Mouse (Mus musculus) liver, adult 2 months (tissue): ENCODE measurements around the gene Gm47985. TPM values are rescaled to one million over a fixed set of nuclear protein-coding genes. Genes with fewer than 3 reads are reported as not detected.
A peak's percentile ranks its signal among the peaks of the same experiment; 100 is the strongest.
"Not testable (repeated sequence)": the region's sequence is repeated elsewhere in the genome, so short reads cannot be mapped to it uniquely, and the experiment has no call there.

Source experiments
- DNase-seq: peaks from one replicate; pipeline ENCODE4 v3.0.0-alpha.2; 2011; ENCODE audit warnings: low read depth, low spot score; ENCODE audit errors: extremely low read depth
- H3K27ac ChIP-seq: fragments of 200-500 bp; replicated peaks from 2 replicates; pipeline ENCODE4 v1.5.1; 2012; ENCODE audit warnings: low read depth, mild to moderate bottlenecking, control low read depth, inconsistent platforms, low read length; ENCODE audit not compliant: insufficient read depth
- H3K27me3 ChIP-seq: fragments of 200-500 bp; 2 replicates; pipeline ENCODE4 v1.6.1; 2012; ENCODE audit warnings: mild to moderate bottlenecking, moderate library complexity, low read length, inconsistent platforms; ENCODE audit not compliant: control insufficient read depth, insufficient read depth
- H3K36me3 ChIP-seq: fragments of 200-500 bp; 2 replicates; pipeline ENCODE4 v1.6.1; 2012; ENCODE audit warnings: low read length, inconsistent platforms; ENCODE audit not compliant: control insufficient read depth, insufficient read depth
- H3K4me1 ChIP-seq: fragments of 200-500 bp; 2 replicates; pipeline ENCODE4 v1.6.1; 2011; ENCODE audit warnings: low read length; ENCODE audit not compliant: control insufficient read depth, insufficient read depth
- H3K4me3 ChIP-seq: fragments of 200-500 bp; 2 replicates; pipeline ENCODE4 v1.5.1; 2011; ENCODE audit warnings: low read depth, mild to moderate bottlenecking, control low read depth, low read length, moderate library complexity; ENCODE audit not compliant: insufficient read depth
- H3K79me2 ChIP-seq: fragments of 200-500 bp; 2 replicates; pipeline ENCODE4 v1.6.1; 2012; ENCODE audit warnings: inconsistent platforms, mild to moderate bottlenecking, low read length, moderate library complexity; ENCODE audit not compliant: control insufficient read depth, insufficient read depth
- H3K9ac ChIP-seq: fragments of 200-500 bp; 2 replicates; pipeline ENCODE4 v1.6.1; 2012; ENCODE audit warnings: low read depth, mild to moderate bottlenecking, control low read depth, inconsistent platforms, low read length
- CTCF ChIP-seq: fragments of 200-500 bp; IDR thresholded peaks from 2 replicates; pipeline ENCODE4 v1.5.1; 2011; ENCODE audit warnings: low read depth, low read length, control low read depth
- POLR2A ChIP-seq: fragments of 200-500 bp; IDR thresholded peaks from 2 replicates; pipeline ENCODE4 v1.6.1; 2011; ENCODE audit warnings: low read length, control low read depth; ENCODE audit not compliant: insufficient read depth; ENCODE audit errors: extremely low read depth
- whole genome bisulfite sequencing: fragments of 180-500 bp; shearing (Covaris S2); methylation state at CpG from one replicate; pipeline ENCODE4 v1.1.7; 2018; 5-methylcytosine and 5-hydroxymethylcytosine counted together
- polyA plus RNA-seq: library from polyadenylated mRNA; depleted of rRNA; stranded (reverse); fragments of >200 nt; gene quantifications from 2 replicates; pipeline ENCODE4 v1.2.3, GENCODE M21; 2012
- total RNA-seq: library from RNA; depleted of rRNA; stranded (reverse); fragments of >200 nt; gene quantifications from 2 replicates; pipeline ENCODE4 v1.2.3, GENCODE M21; 2014

Gene Gm47985
- total and polyA plus RNA-seq, 2 experiments: not detected

DNA sequence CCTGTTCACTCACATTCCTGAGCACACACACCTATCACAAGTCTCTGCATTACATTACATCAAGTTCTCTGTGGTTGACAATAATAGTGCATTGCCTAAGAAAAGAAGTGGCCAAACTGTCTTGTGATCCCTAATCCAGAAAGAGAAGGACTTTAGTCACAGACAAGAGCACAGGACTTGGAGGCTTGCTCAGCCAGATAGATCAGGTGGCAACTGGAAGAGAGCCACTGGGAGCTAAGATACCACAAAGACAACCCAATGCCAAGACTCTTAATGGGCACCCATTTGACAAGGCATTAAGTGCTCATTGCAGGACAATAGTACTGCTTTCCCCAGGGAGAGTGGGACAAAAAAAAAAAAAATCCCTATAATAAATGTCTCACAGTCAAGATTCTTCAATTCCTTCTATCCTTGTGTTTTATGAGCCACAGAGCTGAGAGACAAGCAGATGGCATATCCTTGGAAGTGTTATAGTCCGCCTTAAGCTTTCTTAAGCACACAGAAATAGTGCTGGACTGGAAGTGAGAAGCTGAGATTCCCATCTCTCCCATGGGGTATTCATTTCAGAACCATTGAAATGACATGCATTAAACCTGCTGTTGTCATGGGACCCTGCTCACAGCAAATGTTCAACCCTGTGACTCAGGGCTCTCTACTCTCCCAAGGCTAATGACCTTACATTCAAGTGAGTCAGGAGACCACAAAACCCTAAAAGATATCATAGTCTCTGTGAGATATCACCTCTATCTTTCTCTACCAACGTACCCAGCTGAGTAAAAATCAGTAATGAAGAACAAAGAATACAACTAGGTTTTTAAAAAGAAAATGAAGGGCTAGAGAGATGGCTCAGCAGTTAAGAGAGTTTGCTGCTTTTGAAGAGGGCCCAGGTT, 10.5 kb upstream of the Gm47985 start:
- Histone ChIP-seq H3K27me3 (no peaks in the 10 kb centered on the region), H3K4me1 (peaks cover 4% of the 10 kb centered on the region; the same call in 1 of the 2 replicates), H3K4me3 (no peak overlapping the region), H3K79me2 (no peaks in the 10 kb centered on the region), H3K27ac (no peak overlapping the region), H3K36me3 (no peaks in the 10 kb centered on the region), H3K9ac (no peak overlapping the region)
- TF ChIP-seq CTCF (no peak), POLR2A (no peak)
- WGBS: 93% methylated on average over 2 of the region's 2 CpGs
- peak; percentile 58 for DNase-seq

- WGBS: 21% methylated on average over 10 of the region's 10 CpGs
- Histone ChIP-seq H3K9ac (no peak overlapping the region), H3K4me1 (peaks cover 10% of the 10 kb centered on the region), H3K36me3 (no peaks in the 10 kb centered on the region), H3K79me2 (no peaks in the 10 kb centered on the region), H3K27ac (peak overlapping the region; percentile 72), H3K27me3 (no peaks in the 10 kb centered on the region), H3K4me3 (no peak overlapping the region)
- DNase-seq: peak; percentile 93
- no peak for TF ChIP-seq CTCF
- TF ChIP-seq POLR2A: no peak
These were observed 5.1 kb upstream of the Gm47985 start for GRCm38 (mm10) chr1:151177030-151177936.

DNA sequence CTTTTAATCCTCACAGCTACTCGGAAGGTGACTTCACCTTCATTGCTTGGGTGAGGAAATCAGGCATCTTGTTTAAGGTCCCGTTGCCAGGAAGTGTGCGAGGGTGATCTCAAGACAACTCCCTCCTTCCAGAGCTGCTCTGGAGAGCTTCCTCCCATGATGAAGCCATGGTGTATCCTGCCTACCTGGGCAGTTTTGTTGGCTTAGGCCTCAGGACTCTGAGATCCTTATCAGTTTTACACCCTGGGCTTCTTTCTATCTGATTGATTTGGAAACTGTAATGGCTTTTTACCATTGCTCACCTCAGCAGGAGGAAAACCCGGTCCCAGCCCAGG, 4.4 kb upstream of the Gm47985 start:
- peaks cover 10% of the 10 kb centered on the region for H3K4me1 ChIP-seq
- H3K9ac ChIP-seq: peak overlapping the region; percentile 52

DNA sequence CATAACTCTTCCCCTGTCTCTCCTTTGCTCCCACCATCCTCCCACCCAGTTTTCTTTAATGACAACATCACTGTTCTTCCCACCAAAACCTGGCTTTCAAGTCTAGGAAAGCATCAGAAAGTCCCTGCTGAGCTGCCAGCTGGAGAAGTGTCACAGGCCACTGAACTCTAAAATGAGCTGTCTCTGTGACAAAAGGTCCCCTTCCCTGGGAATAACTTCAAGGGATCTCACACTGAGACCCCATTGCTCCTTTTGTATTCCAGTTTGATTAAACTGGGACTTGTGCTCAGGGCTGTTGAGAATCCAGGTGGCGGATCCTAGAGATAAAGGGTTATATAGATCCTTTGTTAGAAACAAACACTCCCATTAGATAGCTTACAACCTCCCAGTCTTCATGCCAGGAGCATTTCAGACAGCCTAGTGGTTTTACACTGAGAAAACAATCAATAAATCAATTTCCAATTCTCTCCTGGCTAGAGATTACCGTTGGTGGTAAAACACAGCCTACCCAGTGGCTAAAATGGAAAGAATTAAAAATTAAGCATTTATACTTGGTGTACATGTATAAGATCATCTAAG, 3.7 kb upstream of the Gm47985 start:
- WGBS: 37% methylated on average over 2 of the region's 2 CpGs
- peak; percentile 67 for DNase-seq
- H3K27me3 ChIP-seq: no peaks in the 10 kb centered on the region
- TF ChIP-seq CTCF (no peak), POLR2A (no peak)
- no peaks in the 10 kb centered on the region for H3K36me3 ChIP-seq
- peaks cover 10% of the 10 kb centered on the region for H3K4me1 ChIP-seq
- peak overlapping the region; percentile 26; the same call in 1 of the 2 replicates for H3K9ac ChIP-seq
- no peaks in the 10 kb centered on the region for H3K79me2 ChIP-seq
- H3K4me3 ChIP-seq: no peak overlapping the region
- peak overlapping the region; percentile 57 for H3K27ac ChIP-seq

More for the DNA sequence above, 4.4 kb upstream of the Gm47985 start:
- no peak for TF ChIP-seq CTCF
- TF ChIP-seq POLR2A: no peak
- Histone ChIP-seq H3K36me3 (no peaks in the 10 kb centered on the region), H3K79me2 (no peaks in the 10 kb centered on the region), H3K4me3 (peak overlapping the region; percentile 3; the same call in 1 of the 2 replicates), H3K27me3 (no peaks in the 10 kb centered on the region), H3K27ac (peak overlapping the region; percentile 72)
- no peak for DNase-seq
- WGBS: 10% methylated on average over 4 of the region's 4 CpGs

- Histone ChIP-seq H3K79me2 (no peaks in the 10 kb centered on the region), H3K4me3 (no peak overlapping the region), H3K36me3 (no peaks in the 10 kb centered on the region), H3K9ac (no peak overlapping the region), H3K4me1 (peaks cover 10% of the 10 kb centered on the region), H3K27me3 (no peaks in the 10 kb centered on the region), H3K27ac (no peak overlapping the region)
- 92% methylated on average over 2 of the region's 2 CpGs for WGBS
- DNase-seq: no peak
- no peak for TF ChIP-seq POLR2A
- no peak for TF ChIP-seq CTCF
These were observed 2.2 kb upstream of the Gm47985 start for GRCm38 (mm10) chr1:151180167-151180566.

- H3K27me3 ChIP-seq, DNase-seq, H3K27ac ChIP-seq, H3K79me2 ChIP-seq, H3K9ac ChIP-seq, H3K4me3 ChIP-seq, H3K36me3 ChIP-seq, H3K4me1 ChIP-seq: not testable (repeated sequence)
- 74% methylated on average over 3 of the region's 3 CpGs for WGBS
These were observed 3.8 kb downstream of the Gm47985 start for GRCm38 (mm10) chr1:151186186-151186585.

DNA sequence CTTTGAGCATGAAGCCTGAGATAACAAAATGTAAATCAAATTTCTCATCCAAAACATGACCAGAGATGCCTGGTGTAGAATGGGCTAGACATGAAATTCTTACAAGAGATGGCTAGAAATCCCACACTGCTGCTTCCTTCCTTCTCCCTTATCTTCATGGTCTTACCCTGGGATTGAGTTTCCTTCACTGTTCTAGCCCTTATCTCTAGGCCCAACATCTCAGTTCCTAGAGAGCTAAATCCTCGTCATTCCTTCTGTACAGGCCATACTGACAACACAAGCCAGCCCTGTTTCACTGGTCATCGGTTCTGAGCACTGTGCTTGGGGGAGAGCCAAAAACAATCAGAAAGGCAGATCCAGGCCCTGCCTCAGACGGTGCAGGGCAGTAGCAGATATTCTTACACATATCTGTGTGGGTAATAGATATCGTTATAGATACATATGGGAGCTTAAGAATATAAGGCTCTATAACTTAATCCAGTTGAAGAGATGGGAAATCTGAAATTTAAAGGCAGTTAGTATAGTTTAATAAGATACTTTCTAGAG, 4.6 kb downstream of the Gm47985 start:
- not testable (repeated sequence) for H3K9ac ChIP-seq, H3K27ac ChIP-seq, H3K4me1 ChIP-seq, H3K36me3 ChIP-seq, H3K27me3 ChIP-seq, H3K4me3 ChIP-seq, H3K79me2 ChIP-seq, DNase-seq
- 86% methylated on average over 4 of the region's 4 CpGs for WGBS
